Mouse (Mus musculus) liver, embryonic 14.5 days (tissue): ENCODE measurements at regions not wholly inside any gene's neighbourhood (a gene's known extent, or its start where the extent isn't known, plus 50 kb on each side); places are given as distances from the start of the nearest gene placed in this dataset.
A peak's percentile ranks its signal among the peaks of the same experiment; 100 is the strongest.

Experiments used
- ATAC-seq: fragments of 200-750 bp; cut with Nextera tagmentation; 2 replicates; pipeline ENCODE4 v1.8.0; 2017; ENCODE audit warnings: moderate number of reproducible peaks, mild to moderate bottlenecking, moderate library complexity; ENCODE audit not compliant: insufficient read depth
- DNase-seq, 3 experiments: peaks; one replicate each; pipeline ENCODE4 v3.0.0-alpha.2; 2012 to 2013; ENCODE audit warnings: low read depth in 3 of 3, low spot score in 3 of 3
- H3K27ac ChIP-seq: fragments of 300-500 bp; sonication (generic); 2 replicates; pipeline ENCODE4 v1.5.1; 2014; ENCODE audit warnings: moderate library complexity, mild to moderate bottlenecking, control low read depth, inconsistent platforms
- H3K27me3 ChIP-seq: fragments of 300-500 bp; sonication (generic); 2 replicates; pipeline ENCODE4 v1.6.1; 2014; ENCODE audit warnings: mild to moderate bottlenecking, low read length, moderate library complexity; ENCODE audit not compliant: control insufficient read depth, insufficient read depth
- H3K36me3 ChIP-seq: fragments of 300-500 bp; sonication (generic); replicated peaks from 2 replicates; pipeline ENCODE4 v1.6.1; 2014; ENCODE audit warnings: low read depth; ENCODE audit not compliant: control insufficient read depth, insufficient read depth
- H3K4me1 ChIP-seq, 2 experiments: fragments of 200-500 bp in 1 of 2; fragments of 300-500 bp in 1 of 2; sonication (generic) in 1 of 2; replicated peaks; 2 replicates each; pipeline ENCODE4 v1.6.1; 2012 to 2014; ENCODE audit warnings: antibody characterized with exemption in 1 of 2, inconsistent platforms in 1 of 2, low read length in 1 of 2; ENCODE audit not compliant: control insufficient read depth in 2 of 2, insufficient read depth in 2 of 2
- H3K4me2 ChIP-seq: fragments of 300-500 bp; sonication (generic); 2 replicates; pipeline ENCODE4 v1.6.1; 2014; ENCODE audit warnings: low read depth, mild to moderate bottlenecking, control low read depth, moderate library complexity
- H3K4me3 ChIP-seq, 2 experiments: fragments of 200-500 bp in 1 of 2; fragments of 300-500 bp in 1 of 2; sonication (generic) in 1 of 2; 2 replicates each; pipeline ENCODE4 v1.5.1; 2012 to 2014; ENCODE audit warnings: low read depth in 2 of 2, low read length in 2 of 2, mild to moderate bottlenecking in 2 of 2, control low read depth in 1 of 2, inconsistent platforms in 1 of 2, moderate library complexity in 1 of 2; ENCODE audit not compliant: insufficient read depth in 1 of 2
- H3K9ac ChIP-seq: fragments of 300-500 bp; sonication (generic); replicated peaks from 2 replicates; pipeline ENCODE4 v1.6.1; 2014; ENCODE audit warnings: mild to moderate bottlenecking, control low read depth, moderate library complexity
- H3K9me3 ChIP-seq: fragments of 300-500 bp; sonication (generic); 2 replicates; pipeline ENCODE4 v1.6.1; 2016; ENCODE audit warnings: low read length, mixed read lengths; ENCODE audit not compliant: control insufficient read depth
- CTCF ChIP-seq: IDR thresholded peaks from 2 replicates; pipeline ENCODE4 v1.5.1; 2016; ENCODE audit warnings: antibody characterized with exemption, low read depth, control low read depth
- EP300 ChIP-seq: IDR thresholded peaks from 2 replicates; pipeline ENCODE4 v1.6.1; 2016; ENCODE audit warnings: antibody characterized with exemption, low read depth
- WGBS: fragments of 180-500 bp; shearing (Covaris S2); extraction: QIAGEN DNeasy Blood & Tissue Kit; methylation state at CpG from one replicate; pipeline ENCODE4 v1.1.7; 2014; ENCODE audit not compliant: insufficient replicate concordance; 5-methylcytosine and 5-hydroxymethylcytosine counted together

GRCm38 (mm10) chr10:99577041-99577681 lies 182.3 kb downstream of the Csl start:
- Histone ChIP-seq H3K4me1 (no peaks in the 10 kb centered on the region), H3K27me3 (no peaks in the 10 kb centered on the region), H3K27ac (no peak overlapping the region), H3K36me3 (no peaks in the 10 kb centered on the region), H3K9ac (no peak overlapping the region), H3K4me2 (no peak overlapping the region), H3K4me3 (no peak overlapping the region), H3K9me3 (no peaks in the 10 kb centered on the region)
- TF ChIP-seq EP300 (no peak), CTCF (peak; percentile 79)
- ATAC-seq (no peak), DNase-seq (peak in 1 of 3 experiments; percentile 3)
- 22% methylated on average over 12 of the region's 12 CpGs for WGBS

GRCm38 (mm10) chr10:99578366-99578765 lies 181.1 kb downstream of the Csl start:
- H3K27me3 ChIP-seq: no peaks in the 10 kb centered on the region
- no peak for DNase-seq
- H3K9me3 ChIP-seq: no peaks in the 10 kb centered on the region
- H3K4me3 ChIP-seq: no peak overlapping the region
- 35% methylated on average over 4 of the region's 4 CpGs for WGBS
- H3K9ac ChIP-seq: no peak overlapping the region
- no peak for ATAC-seq
- H3K4me2 ChIP-seq: no peak overlapping the region
- no peak overlapping the region for H3K27ac ChIP-seq
- no peaks in the 10 kb centered on the region for H3K36me3 ChIP-seq
- TF ChIP-seq CTCF: no peak
- no peak for TF ChIP-seq EP300
- no peaks in the 10 kb centered on the region for H3K4me1 ChIP-seq

DNA sequence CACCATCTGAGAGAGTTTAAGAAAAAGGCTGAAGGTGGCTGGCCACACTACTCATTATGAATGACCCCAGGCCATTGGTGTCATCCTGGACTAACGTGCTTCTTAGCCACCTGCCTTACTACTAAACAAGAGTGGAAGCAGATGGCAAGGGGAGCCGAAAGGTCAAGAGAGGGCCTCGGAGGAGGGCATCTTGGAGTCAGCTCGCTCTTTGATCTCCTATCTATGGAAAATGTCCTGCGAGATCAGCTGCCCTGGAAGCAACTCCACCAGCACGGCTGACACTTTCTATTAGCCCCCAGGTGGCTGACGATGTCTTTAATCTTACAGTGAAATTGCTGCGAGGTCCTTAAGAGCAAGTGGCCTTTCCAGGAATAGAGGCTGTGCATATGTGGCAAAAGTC lies 179.3 kb downstream of the Csl start:
- 53% methylated on average over 8 of the region's 8 CpGs for WGBS
- no peak overlapping the region for H3K9ac ChIP-seq
- ATAC-seq (no peak), DNase-seq (no peak)
- H3K9me3 ChIP-seq: no peaks in the 10 kb centered on the region
- H3K4me3 ChIP-seq: no peak overlapping the region
- no peak overlapping the region for H3K27ac ChIP-seq
- no peak for TF ChIP-seq CTCF
- TF ChIP-seq EP300: no peak
- H3K27me3 ChIP-seq: no peaks in the 10 kb centered on the region
- no peak overlapping the region for H3K4me2 ChIP-seq
- no peaks in the 10 kb centered on the region for H3K36me3 ChIP-seq
- no peaks in the 10 kb centered on the region for H3K4me1 ChIP-seq

DNA sequence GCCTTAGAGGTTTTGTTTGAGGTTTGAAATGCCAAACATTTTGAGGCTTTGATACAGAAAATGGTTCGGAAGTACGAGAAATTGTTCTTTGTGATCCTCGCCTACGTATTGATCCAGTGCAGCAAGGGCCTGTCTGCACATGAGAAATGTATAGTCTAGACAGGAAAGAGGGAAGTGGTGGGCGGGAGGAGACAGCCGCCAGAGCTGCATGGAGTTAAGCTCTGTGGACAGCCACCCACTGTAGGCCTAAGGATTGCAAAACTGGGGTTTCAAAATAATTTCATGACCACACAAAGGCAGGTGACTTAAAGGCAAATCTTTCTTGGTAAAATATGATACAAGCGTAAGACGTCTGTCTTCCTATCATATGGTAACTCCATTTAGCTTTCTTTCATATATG lies 178.4 kb downstream of the Csl start:
- 37% methylated on average over 8 of the region's 8 CpGs for WGBS
- Histone ChIP-seq H3K4me2 (no peak overlapping the region), H3K9me3 (no peaks in the 10 kb centered on the region), H3K9ac (no peak overlapping the region), H3K4me3 (no peak overlapping the region), H3K36me3 (no peaks in the 10 kb centered on the region), H3K27ac (no peak overlapping the region), H3K4me1 (no peaks in the 10 kb centered on the region), H3K27me3 (no peaks in the 10 kb centered on the region)
- ATAC-seq: no peak
- TF ChIP-seq CTCF: no peak
- TF ChIP-seq EP300: no peak
- DNase-seq: peak in 1 of 3 experiments; percentile 4

DNA sequence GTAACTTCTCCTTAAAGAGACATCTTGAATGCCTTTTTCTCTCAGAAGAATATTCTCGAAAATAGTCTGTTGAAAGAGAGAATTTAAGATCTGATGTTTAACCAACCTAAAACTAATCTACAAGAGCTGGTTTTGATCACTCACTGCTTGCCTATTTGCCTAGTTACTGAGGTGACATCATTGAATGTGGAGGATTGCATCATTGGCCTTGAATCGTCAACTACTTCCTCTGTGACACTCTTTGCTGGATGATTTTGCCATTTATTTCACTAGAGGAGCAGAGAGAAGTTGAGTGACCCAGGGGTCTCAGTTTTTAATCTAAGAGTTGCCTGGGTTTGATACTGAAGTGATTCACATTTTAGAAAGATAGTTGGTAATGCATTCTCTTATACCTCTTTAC lies 174.6 kb downstream of the Csl start:
- DNase-seq (no peak), ATAC-seq (no peak)
- no peaks in the 10 kb centered on the region for H3K4me1 ChIP-seq
- no peak overlapping the region for H3K4me2 ChIP-seq
- TF ChIP-seq CTCF (no peak), EP300 (no peak)
- no peaks in the 10 kb centered on the region for H3K36me3 ChIP-seq
- no peak overlapping the region for H3K27ac ChIP-seq
- no peaks in the 10 kb centered on the region for H3K27me3 ChIP-seq
- H3K9ac ChIP-seq: no peak overlapping the region
- H3K4me3 ChIP-seq: no peak overlapping the region
- no peaks in the 10 kb centered on the region for H3K9me3 ChIP-seq
- WGBS: 29% methylated on average over 2 of the region's 2 CpGs
